Mouse (Mus musculus): ENCODE results near the gene Gpc6. TPM values are rescaled to one million over a fixed set of nuclear protein-coding genes. Genes with fewer than 3 reads are reported as not detected.

Gene Gpc6
- total RNA-seq, 2 experiments from 2014 or later: 15.6 to 18.9 TPM

GRCm38 (mm10) chr14:117854498-117854897 lies 929.4 kb downstream of the Gpc6 start:
- intact Hi-C loops (cut with DNase I): no loop called here

DNA sequence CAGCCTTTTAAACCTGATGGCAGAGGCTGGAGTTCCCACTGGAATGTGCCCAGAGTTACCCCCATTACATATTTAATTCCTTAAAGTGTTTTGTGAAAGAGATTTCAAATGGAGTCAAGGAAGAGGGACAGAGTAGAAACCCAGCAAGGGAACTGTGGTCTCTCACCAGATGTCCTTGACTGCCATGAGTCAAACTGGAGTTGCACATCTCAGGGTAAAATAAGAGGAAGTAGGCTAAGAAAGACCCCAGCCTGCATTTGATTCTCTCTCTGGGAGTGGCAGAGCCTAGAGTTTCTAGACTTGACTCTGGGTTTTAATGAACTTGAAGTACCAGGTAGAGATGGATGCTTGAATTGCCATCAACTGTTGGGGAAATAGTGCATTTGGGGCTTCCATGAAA lies 946.2 kb downstream of the Gpc6 start:
- no peak for DNase-seq (ENCODE audit: low spot score in 2 of 2)
- intact Hi-C loops (cut with DNase I): no loop called here

More at GRCm38 (mm10) chr14:117854498-117854897, 929.4 kb downstream of the Gpc6 start:
- DNase-seq (ENCODE audit: low spot score in 2 of 2): no peak

DNA sequence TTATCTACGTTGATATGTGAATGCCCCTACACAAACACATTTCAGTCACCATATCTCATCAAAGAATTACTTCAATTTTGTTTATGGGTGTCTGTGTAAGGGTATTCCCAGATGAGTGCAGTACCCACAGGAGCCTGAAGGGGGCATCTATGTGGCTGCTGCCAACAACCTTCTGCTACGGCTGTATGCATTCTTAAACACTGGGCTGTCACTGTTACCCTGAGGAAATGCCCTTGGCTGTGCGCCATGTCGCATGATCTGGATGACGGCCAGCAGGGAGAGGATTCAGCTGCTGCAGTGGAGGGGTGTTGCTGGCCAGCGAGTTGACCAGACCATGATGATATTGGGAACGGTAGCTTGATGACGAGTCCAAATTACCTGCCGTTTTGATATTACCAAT lies 954.2 kb downstream of the Gpc6 start:
- intact Hi-C loops (cut with DNase I): no loop called here
- no peak for DNase-seq (ENCODE audit: low spot score in 2 of 2)

DNA sequence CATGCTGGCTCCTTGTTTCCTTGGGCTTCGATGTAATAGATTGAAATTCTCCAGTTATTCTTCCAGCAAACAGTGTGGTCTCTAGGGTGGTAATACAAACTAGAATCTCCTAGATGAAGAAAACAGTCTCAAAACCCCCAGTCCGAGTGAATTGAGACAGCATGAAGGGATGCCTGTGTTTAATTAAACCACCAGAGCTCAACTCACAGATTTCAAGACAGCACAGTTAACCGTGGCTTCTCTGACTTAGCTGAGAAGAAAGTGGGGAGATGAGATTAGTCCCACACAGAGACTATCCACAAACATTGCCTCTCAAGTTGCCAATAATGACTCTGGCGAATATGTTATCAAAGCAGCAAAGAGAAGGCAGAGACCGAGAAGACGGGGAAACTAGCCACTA lies 956.0 kb downstream of the Gpc6 start:
- DNase-seq (ENCODE audit: low spot score in 2 of 2): no peak
- intact Hi-C loops (cut with DNase I): no loop called here

DNA sequence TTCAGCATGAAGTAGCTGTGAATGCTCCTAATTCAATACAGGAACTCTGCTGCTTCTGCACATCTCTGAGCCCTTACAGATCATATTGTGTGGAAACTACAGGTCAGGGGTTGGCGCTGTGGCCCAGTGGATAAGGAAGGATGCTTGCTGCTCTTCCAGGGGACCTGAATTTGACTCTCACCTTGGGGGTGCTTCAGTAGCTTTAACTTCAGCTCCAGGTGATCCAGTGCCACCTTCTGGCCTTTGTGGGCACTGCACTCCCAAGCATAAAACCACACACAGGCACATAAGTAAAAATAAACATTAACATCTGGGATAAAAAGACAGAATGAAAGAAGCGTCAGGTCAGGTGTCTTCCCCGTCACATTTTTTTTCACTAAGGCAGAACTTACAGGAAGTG lies 957.1 kb downstream of the Gpc6 start:
- DNase-seq (ENCODE audit: low spot score in 2 of 2): peak; percentile 35 to 39
- intact Hi-C loops (cut with DNase I): no loop called here

DNA sequence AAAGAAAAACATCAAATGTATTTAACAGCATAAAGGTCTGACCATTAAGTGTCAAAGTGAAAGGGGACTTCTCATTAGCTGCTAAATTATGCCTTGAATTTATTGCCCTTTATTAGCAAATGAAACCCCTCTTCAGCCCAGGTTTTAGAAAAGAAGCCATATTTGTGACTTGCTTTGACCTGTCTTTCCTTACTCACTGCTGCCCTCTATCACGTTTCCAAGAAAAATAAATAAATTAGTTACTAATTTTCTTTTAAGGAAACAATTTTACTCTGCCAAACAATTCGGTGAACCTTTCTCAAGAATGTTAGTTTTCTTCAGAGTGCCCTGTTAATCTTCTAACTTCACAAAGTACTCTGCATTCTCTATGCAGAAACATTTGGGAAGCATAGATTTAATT lies 964.5 kb downstream of the Gpc6 start:
- intact Hi-C loops (cut with DNase I): loop anchor here (5.0 kb wide), 1 partner anchor 38 kb away; no protein-coding TSS in a partner anchor

DNA sequence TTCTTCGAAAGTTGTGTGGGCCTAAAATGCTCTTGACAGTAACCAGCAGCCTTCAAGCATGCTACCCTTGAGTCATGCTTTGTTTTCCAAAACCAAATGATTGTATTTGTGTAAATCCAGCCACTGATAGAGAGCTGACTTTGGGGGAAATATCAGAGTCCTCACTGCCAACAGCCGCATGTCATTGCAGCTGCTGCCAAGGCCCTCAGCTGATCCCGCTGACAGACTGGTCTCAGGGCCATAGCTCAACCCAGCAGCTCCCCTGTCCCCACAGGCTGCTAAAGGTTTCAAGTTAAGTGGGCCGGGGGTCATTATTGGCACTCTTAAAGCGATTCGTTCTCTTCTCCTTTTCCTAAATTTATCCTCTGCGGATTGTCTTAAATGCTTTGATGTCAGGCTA lies 966.3 kb downstream of the Gpc6 start:
- DNase-seq (ENCODE audit: low spot score in 2 of 2): peak in 1 of 2 experiments; percentile 14
- intact Hi-C loops (cut with DNase I): loop anchor here (5.0 kb wide), 1 partner anchor 36 kb away; no protein-coding TSS in a partner anchor

More for the DNA sequence above, 964.5 kb downstream of the Gpc6 start:
- DNase-seq (ENCODE audit: low spot score in 2 of 2): no peak

GRCm38 (mm10) chr14:117892026-117892425 lies 966.9 kb downstream of the Gpc6 start:
- DNase-seq (ENCODE audit: low spot score in 2 of 2): peak; percentile 16 to 81
- intact Hi-C loops (cut with DNase I): loop anchor here (5.0 kb wide), 1 partner anchor 35 kb away; no protein-coding TSS in a partner anchor

- DNase-seq (ENCODE audit: low spot score in 2 of 2): peak; percentile 7 to 73
- intact Hi-C loops (cut with DNase I): loop anchor here (1.0 to 5.0 kb wide), 4 partner anchors 32 to 968 kb away; partner anchors contain the start of gene Gpc6
Measured at GRCm38 (mm10) chr14:117894869-117895538, 969.9 kb downstream of the Gpc6 start.

- DNase-seq (ENCODE audit: low spot score in 2 of 2): peak; percentile 52 to 89
- intact Hi-C loops (cut with DNase I): loop anchor here (1.0 to 5.0 kb wide), 3 partner anchors 63 to 968 kb away; partner anchors contain the start of gene Gpc6
Measured at GRCm38 (mm10) chr14:117895539-117895912, 970.4 kb downstream of the Gpc6 start.

- intact Hi-C loops (cut with DNase I): no loop called here
- DNase-seq (ENCODE audit: low spot score in 2 of 2): peak in 1 of 2 experiments; percentile 47
Measured at GRCm38 (mm10) chr14:117904300-117904699, 979.2 kb downstream of the Gpc6 start.

GRCm38 (mm10) chr14:117905701-117906100 lies 980.6 kb downstream of the Gpc6 start:
- DNase-seq (ENCODE audit: low spot score in 2 of 2): no peak
- intact Hi-C loops (cut with DNase I): no loop called here

DNA sequence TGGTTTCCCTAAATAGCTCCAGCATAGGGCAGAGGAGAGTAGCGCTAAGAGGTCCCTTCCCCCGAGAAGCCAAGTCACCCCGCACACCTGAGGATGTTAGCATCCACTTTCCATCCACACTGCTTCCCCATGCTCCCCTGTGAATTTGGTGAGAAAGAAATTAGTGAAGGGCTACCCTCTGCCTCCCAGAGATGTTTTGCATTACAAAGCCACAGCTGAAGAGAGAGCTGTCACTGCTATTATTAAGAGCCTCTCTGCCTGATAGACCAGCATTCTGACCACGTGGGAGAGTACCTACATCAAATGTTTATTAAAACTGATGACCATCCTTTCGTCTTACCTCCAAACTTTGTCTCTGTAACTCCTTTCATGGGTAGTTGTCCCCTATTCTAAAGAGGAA lies 981.2 kb downstream of the Gpc6 start:
- intact Hi-C loops (cut with DNase I): no loop called here
- DNase-seq (ENCODE audit: low spot score in 2 of 2): no peak

DNA sequence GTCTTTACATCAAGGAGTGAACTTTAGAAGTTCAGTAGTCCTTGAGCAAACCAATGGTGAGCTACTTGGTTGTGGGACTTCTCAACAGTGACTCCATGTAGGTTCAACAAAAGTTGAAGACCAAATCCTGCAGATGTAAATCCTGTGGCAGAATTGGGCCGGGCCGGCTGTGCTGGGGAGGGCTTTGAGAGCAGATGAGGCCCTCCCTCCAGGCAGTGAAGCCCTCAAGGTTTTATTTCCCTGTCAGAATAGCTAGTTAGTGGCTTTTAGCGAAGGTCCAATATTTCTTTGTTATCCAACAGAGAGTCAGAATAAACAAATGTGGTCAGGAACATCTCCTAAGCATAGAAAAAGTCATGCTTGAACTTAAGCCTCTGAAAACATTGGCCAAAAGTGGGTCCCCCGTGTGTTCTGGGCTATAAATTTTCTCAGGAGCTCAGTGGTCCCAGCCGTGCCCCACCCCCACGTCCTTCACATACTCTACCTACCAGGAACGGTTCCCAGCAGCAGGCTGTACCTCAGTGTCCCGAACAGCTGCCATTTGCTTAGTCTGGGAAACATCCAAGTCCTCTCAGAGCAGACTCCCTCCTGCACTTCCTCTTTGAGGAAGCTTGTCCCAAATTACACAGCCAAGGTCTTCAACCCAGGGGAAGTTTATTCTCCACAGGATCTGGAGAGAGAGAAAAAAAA lies 983.3 kb downstream of the Gpc6 start:
- intact Hi-C loops (cut with DNase I): no loop called here
- DNase-seq (ENCODE audit: low spot score in 2 of 2): no peak

- intact Hi-C loops (cut with DNase I): no loop called here
- no peak for DNase-seq (ENCODE audit: low spot score in 2 of 2)
Measured at GRCm38 (mm10) chr14:117909046-117909445, 983.9 kb downstream of the Gpc6 start.

GRCm38 (mm10) chr14:117910323-117910722 lies 985.2 kb downstream of the Gpc6 start:
- no peak for DNase-seq (ENCODE audit: low spot score in 2 of 2)
- intact Hi-C loops (cut with DNase I): no loop called here

DNA sequence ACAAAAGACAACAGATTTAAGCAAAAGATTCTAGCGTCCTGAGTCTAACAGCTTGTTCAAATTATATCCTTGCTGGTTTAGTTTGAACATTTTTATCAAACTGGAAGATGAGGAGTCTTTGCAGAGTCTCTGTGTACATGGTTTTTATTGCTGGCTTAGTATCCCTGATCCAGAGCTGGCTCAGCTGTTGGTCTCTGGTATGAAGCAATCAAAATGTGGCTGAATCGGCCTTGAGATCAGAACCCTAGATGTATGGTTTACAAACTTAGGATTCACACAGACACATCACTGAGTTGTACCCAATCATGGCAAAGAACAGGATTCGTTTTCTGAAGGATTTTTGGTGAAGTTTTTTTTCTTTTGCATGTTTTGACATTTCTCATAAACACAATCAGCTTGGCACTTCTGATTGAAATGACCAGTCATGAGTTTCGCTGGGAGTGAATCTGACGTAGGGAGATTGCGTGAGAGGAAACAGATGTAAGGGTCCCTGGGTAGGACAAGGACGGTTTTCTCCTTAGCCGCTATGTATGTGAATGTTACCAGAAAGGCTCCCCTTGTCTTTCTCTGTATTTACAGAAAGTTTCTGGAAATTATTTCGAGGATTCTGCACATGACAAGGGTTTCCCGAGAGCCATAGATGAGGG lies 987.6 kb downstream of the Gpc6 start:
- no peak for DNase-seq (ENCODE audit: low spot score in 2 of 2)
- intact Hi-C loops (cut with DNase I): no loop called here

GRCm38 (mm10) chr14:117916577-117916976 lies 991.5 kb downstream of the Gpc6 start:
- DNase-seq (ENCODE audit: low spot score in 2 of 2): no peak
- intact Hi-C loops (cut with DNase I): no loop called here

- intact Hi-C loops (cut with DNase I): no loop called here
- DNase-seq (ENCODE audit: low spot score in 2 of 2): peak; percentile 59 to 87
Measured at GRCm38 (mm10) chr14:117918724-117919123, 993.6 kb downstream of the Gpc6 start.

DNA sequence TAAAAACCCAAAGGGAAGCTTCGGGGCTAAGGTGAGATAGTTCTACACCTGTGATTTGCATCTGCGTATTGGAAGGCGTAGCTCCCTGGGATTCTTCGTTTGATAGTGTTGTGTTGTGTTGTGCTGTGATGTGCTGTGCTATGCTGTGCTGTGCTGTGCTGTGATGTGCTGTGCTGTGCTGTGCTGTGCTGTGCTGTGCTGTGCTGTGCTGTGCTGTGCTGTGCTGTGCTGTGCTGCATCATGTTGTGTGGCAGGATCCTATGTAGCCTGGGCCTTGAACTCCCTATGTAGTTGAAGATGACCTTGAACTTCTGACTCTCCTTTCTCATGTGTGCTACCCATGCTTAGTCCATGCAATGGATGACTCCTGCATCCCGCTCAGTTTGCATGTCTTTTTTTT lies 994.5 kb downstream of the Gpc6 start:
- intact Hi-C loops (cut with DNase I): loop anchor here (5.0 to 10.0 kb wide), 2 partner anchors 107 to 995 kb away; partner anchors contain the start of gene Gpc6
- no peak for DNase-seq (ENCODE audit: low spot score in 2 of 2)
